ENCODE assay signal across 8 mouse cellular contexts in genomic region chr1:85751494-85751893, GRCm38 (mm10). TPM values are rescaled to one million over a fixed set of nuclear protein-coding genes. Genes with fewer than 3 reads are reported as not detected.
DNase-seq lines count a peak whose midpoint lies in the region; ATAC-seq lines count a peak whose summit lies in the region.

No protein-coding gene starts in this region.

- DNase-seq in adrenal gland, adult 2 months, result peak; percentile 70
- DNase-seq in adrenal gland, postnatal 4 days (ENCODE audit: low spot score in 2 of 2), result no peak
- peak; percentile 42 for DNase-seq in adrenal gland, adult 8-10 months
- peak; percentile 29 to 31 for DNase-seq in gastrocnemius, postnatal 36 days
- peak; percentile 70 for DNase-seq in lung, postnatal 36 days
- peak; percentile 74 for DNase-seq in spleen, postnatal 36 days (ENCODE audit: low spot score in 2 of 2)
- DNase-seq in left cerebral cortex, postnatal 10 days (ENCODE audit: extremely low spot score in 1 of 2, low spot score in 2 of 2), result no peak

- no peaks in the 10 kb centered on the region for H3K36me3 ChIP-seq in kidney, embryonic 14.5 days (ENCODE audit: control insufficient read depth, insufficient read depth, low read length)

- H3K9me3 ChIP-seq in kidney, embryonic 14.5 days (ENCODE audit: control insufficient read depth, low read length), result no peaks in the 10 kb centered on the region

- H3K4me3 ChIP-seq in kidney, embryonic 14.5 days (ENCODE audit: low read length), result no peak overlapping the region

- no peak overlapping the region for H3K9ac ChIP-seq in kidney, embryonic 14.5 days (ENCODE audit: low read depth, low read length)

- peak; percentile 74 for ATAC-seq in kidney, embryonic 14.5 days (ENCODE audit: low FRiP score, low TSS enrichment)

- H3K27ac ChIP-seq in kidney, embryonic 14.5 days (ENCODE audit: low read depth, low read length), result no peak overlapping the region

- intact Hi-C loops in gastrocnemius, postnatal 36 days (cut with DNase I), result no loop called here
- intact Hi-C loops in left cerebral cortex, postnatal 10 days (cut with DNase I), result no loop called here

- H3K27me3 ChIP-seq in kidney, embryonic 14.5 days (ENCODE audit: control insufficient read depth, insufficient read depth, low read length), result no peaks in the 10 kb centered on the region

- 39% methylated on average over 6 of the region's 6 CpGs for WGBS in kidney, embryonic 14.5 days

- no peak overlapping the region for H3K4me2 ChIP-seq in kidney, embryonic 14.5 days (replicated peaks; ENCODE audit: low read depth, low read length)

- H3K4me1 ChIP-seq in kidney, embryonic 14.5 days (ENCODE audit: control insufficient read depth, insufficient read depth, low read length), result no peaks in the 10 kb centered on the region

RNA-seq across cellular contexts. Expression of gene A630001G21Rik, which starts 26.9 kb away (rescaled TPM):
- under 1 TPM; 0.86 to 0.97 TPM for total RNA-seq in adrenal gland, adult 2 months (2021)
- 0.83 and 2.3 TPM in 2 replicates for polyA plus RNA-seq in adrenal gland, adult 2 months (2012; rRNA removed)
- 1 to 10 TPM in 1 of 2 experiments, under 1 TPM in 1; 0.76 to 1.5 TPM for total RNA-seq in adrenal gland, postnatal 4 days (2021)
- total RNA-seq in adrenal gland, adult 8-10 months (2022), result 1 to 10 TPM in 3 of 4 experiments, under 1 TPM in 1; 0.64 to 1.3 (median 1.1) TPM
- total RNA-seq in gastrocnemius, postnatal 36 days (2021), result under 1 TPM in 1 of 2 experiments, not detected in 1; 0.30 TPM
- 0.87 and 1.8 TPM in 2 replicates for polyA plus RNA-seq in kidney, embryonic 14.5 days (2014; fragmentation: Nextera tagmentation; extraction: Ambion mirVana)
- under 1 TPM; 0.49 to 0.91 TPM for total RNA-seq in left cerebral cortex, postnatal 10 days (2021)

RNA-seq across cellular contexts. Expression of gene Cab39, which starts 41.7 kb away (rescaled TPM):
- 100 to 1,000 TPM; 124 TPM for total RNA-seq in adrenal gland, adult 2 months (2021)
- 48.0 and 48.6 TPM in 2 replicates for polyA plus RNA-seq in adrenal gland, adult 2 months (2012; rRNA removed)
- total RNA-seq in adrenal gland, postnatal 4 days (2021), result 100 to 1,000 TPM; 110 to 111 TPM
- total RNA-seq in adrenal gland, adult 8-10 months (2022), result 100 to 1,000 TPM; 103 to 136 (median 114) TPM
- total RNA-seq in gastrocnemius, postnatal 36 days (2021), result 100 to 1,000 TPM; 153 to 159 TPM
- 37.9 and 53.0 TPM in 2 replicates for polyA plus RNA-seq in kidney, embryonic 14.5 days (2014; fragmentation: Nextera tagmentation; extraction: Ambion mirVana)
- total RNA-seq in left cerebral cortex, postnatal 10 days (2021), result 100 to 1,000 TPM; 134 to 148 TPM

Comparison
In these comparisons a context has a peak if more than half of its experiments do, and no peak if none do; other contexts are left out.
1. DNase-seq: peak in adrenal gland, adult 2 months (single experiment), adrenal gland, adult 8-10 months (single experiment), gastrocnemius, postnatal 36 days (2 of 2), lung, postnatal 36 days (single experiment) and spleen, postnatal 36 days (2 of 2); none in adrenal gland, postnatal 4 days (0 of 2) and left cerebral cortex, postnatal 10 days (0 of 2).